Mouse (Mus musculus) liver, adult 2 months (tissue): ENCODE measurements at regions not wholly inside any gene's neighbourhood (a gene's known extent, or its start where the extent isn't known, plus 50 kb on each side); places are given as distances from the start of the nearest gene placed in this dataset.

Source experiments
- CTCF ChIP-seq: fragments of 200-500 bp; IDR thresholded peaks from 2 replicates; pipeline ENCODE4 v1.5.1; 2011; ENCODE audit warnings: low read depth, low read length, control low read depth
- POLR2A ChIP-seq: fragments of 200-500 bp; IDR thresholded peaks from 2 replicates; pipeline ENCODE4 v1.6.1; 2011; ENCODE audit warnings: low read length, control low read depth; ENCODE audit not compliant: insufficient read depth; ENCODE audit errors: extremely low read depth

DNA sequence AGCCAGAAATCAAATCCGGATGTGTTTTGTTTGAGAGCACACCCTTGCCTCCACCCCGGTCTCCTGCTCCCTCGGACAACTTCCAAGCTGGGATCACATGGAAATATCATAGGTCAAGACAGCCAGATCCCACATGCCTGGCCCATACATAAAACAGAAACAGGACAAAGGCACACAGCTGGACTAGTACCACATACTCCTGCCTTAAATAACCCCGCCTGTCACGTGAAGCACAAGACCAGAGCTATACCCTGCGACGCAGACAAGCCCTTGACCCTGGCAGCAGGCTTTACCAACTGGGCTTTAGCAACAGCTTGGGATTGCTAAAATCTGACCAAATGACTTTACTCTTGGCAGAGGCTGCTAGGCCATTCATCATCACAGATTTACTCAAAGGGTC lies 313.3 kb upstream of the Jarid2 start:
- TF ChIP-seq CTCF (no peak), POLR2A (no peak)
